In genomic region chrX:101978861-101979260, GRCm38 (mm10) we compare ENCODE assay signal across 15 mouse cellular contexts.
DNase-seq lines count a peak whose midpoint lies in the region; ATAC-seq lines count a peak whose summit lies in the region.
"Had no signal": no experiment of that assay in that cellular context is flagged by ENCODE, and none has a peak within 500 bp of the region (broad histone marks: within the 10 kb centered on the region; RNA-seq: fewer than 3 reads in every experiment).

No protein-coding gene starts in this region.

- no peak overlapping the region for H3K4me3 ChIP-seq in heart, embryonic 12.5 days
- H3K4me3 ChIP-seq in embryonic facial prominence, embryonic 10.5 days = no peak overlapping the region
- no peak overlapping the region for H3K4me3 ChIP-seq in limb, embryonic 12.5 days (replicated peaks)

- no peaks in the 10 kb centered on the region for H3K36me3 ChIP-seq in heart, embryonic 12.5 days
- H3K36me3 ChIP-seq in embryonic facial prominence, embryonic 10.5 days (replicated peaks) = no peaks in the 10 kb centered on the region
- no peaks in the 10 kb centered on the region for H3K36me3 ChIP-seq in limb, embryonic 12.5 days

- H3K4me1 ChIP-seq in heart, embryonic 12.5 days (replicated peaks) = peaks cover 44% of the 10 kb centered on the region
- peaks cover 10% of the 10 kb centered on the region; the same call in 1 of the 2 replicates for H3K4me1 ChIP-seq in embryonic facial prominence, embryonic 10.5 days
- peaks cover 21% of the 10 kb centered on the region for H3K4me1 ChIP-seq in limb, embryonic 12.5 days (replicated peaks)

- peaks cover 2% of the 10 kb centered on the region; the same call in 1 of the 2 replicates for H3K9me3 ChIP-seq in heart, embryonic 12.5 days (replicated peaks)
- 0 out of 2 replicates have a peak, but pooled peaks cover 2% of the 10 kb centered on the region for H3K9me3 ChIP-seq in embryonic facial prominence, embryonic 10.5 days
- no peaks in the 10 kb centered on the region for H3K9me3 ChIP-seq in limb, embryonic 12.5 days

- H3K4me2 ChIP-seq in heart, embryonic 12.5 days = peak overlapping the region; percentile 24; the same call in 1 of the 2 replicates
- peak overlapping the region; percentile 40 for H3K4me2 ChIP-seq in limb, embryonic 12.5 days

- 21% methylated on average over 2 of the region's 2 CpGs for WGBS in heart, embryonic 12.5 days
- WGBS in embryonic facial prominence, embryonic 10.5 days = 39% methylated on average over 2 of the region's 2 CpGs
- 17% methylated on average over 2 of the region's 2 CpGs for WGBS in limb, embryonic 12.5 days

- no peak for DNase-seq in heart, postnatal 4 days
- peak; percentile 6 for DNase-seq in layer of hippocampus, adult 11-12 months (ENCODE audit: low spot score)
- no peak for DNase-seq in layer of hippocampus, adult 9-10 months (ENCODE audit: low spot score)
- DNase-seq in embryonic facial prominence, embryonic 10.5 days (ENCODE audit: low spot score) = no peak
- no peak for DNase-seq in right cerebral cortex, adult 2 months (ENCODE audit: low spot score in 2 of 2)
- DNase-seq in left cerebral cortex, postnatal 14 days (ENCODE audit: low spot score in 2 of 2) = no peak
- DNase-seq: B cell, adult 2 months; cerebellum, adult 9-10 months; gastrocnemius, postnatal 36 days; right cerebral cortex, adult 18-20 months; thymus, postnatal 4 days had no signal

- peak overlapping the region; percentile 91 for H3K27ac ChIP-seq in heart, embryonic 12.5 days (ENCODE audit: poor library complexity, severe bottlenecking)
- H3K27ac ChIP-seq in embryonic facial prominence, embryonic 10.5 days (replicated peaks) = peak overlapping the region; percentile 59
- H3K27ac ChIP-seq in limb, embryonic 12.5 days = peak overlapping the region; percentile 88
- H3K27ac ChIP-seq: liver, embryonic 14.5 days had no signal

- H3K9ac ChIP-seq in heart, embryonic 12.5 days = peak overlapping the region; percentile 30; the same call in 1 of the 2 replicates
- no peak overlapping the region for H3K9ac ChIP-seq in limb, embryonic 12.5 days (replicated peaks)
- H3K9ac ChIP-seq: liver, embryonic 14.5 days had no signal

- ATAC-seq in heart, embryonic 12.5 days (ENCODE audit: insufficient number of reproducible peaks, low FRiP score) = no peak
- ATAC-seq in limb, embryonic 12.5 days (ENCODE audit: insufficient number of reproducible peaks, insufficient read depth, low FRiP score, low TSS enrichment, low read depth) = peak; percentile 23; the same call in 1 of the 2 replicates
- ATAC-seq: forebrain, embryonic 16.5 days had no signal

- intact Hi-C loops in left cerebral cortex, postnatal 14 days (cut with DNase I) = no loop called here

- peaks cover 5% of the 10 kb centered on the region for H3K27me3 ChIP-seq in heart, embryonic 12.5 days (replicated peaks)
- peaks cover 97% of the 10 kb centered on the region for H3K27me3 ChIP-seq in embryonic facial prominence, embryonic 10.5 days (replicated peaks; ENCODE audit: low read depth, poor library complexity, severe bottlenecking)
- H3K27me3 ChIP-seq in limb, embryonic 12.5 days = peaks cover 59% of the 10 kb centered on the region
